Mouse (Mus musculus) mature B cell (primary cell): ENCODE data around the gene Olfr805.

Source experiments
- in situ Hi-C: fragments of 300-500 bp; cut with MboI; formaldehyde crosslinking; loops from 2 replicates; pipeline ENCODE4 v1.14.3; 2019

The Olfr805 gene

GRCm38 (mm10) chr10:129729275-129729674, at the start of gene Olfr805:
Gene Olfr805, minus strand, starts transcription at chr10:129729375.
- in situ Hi-C loops = no loop called here

- in situ Hi-C loops = no loop called here
Observed at GRCm38 (mm10) chr10:129778123-129778522, 48.9 kb upstream of the Olfr805 start.

GRCm38 (mm10) chr10:129774338-129774737, 45.2 kb upstream of the Olfr805 start, which contains the start of gene Olfr809:
Gene Olfr809, plus strand, starts transcription at chr10:129774638.
- in situ Hi-C loops = no loop called here

GRCm38 (mm10) chr10:129765182-129765581, 36.0 kb upstream of the Olfr805 start, which contains the start of gene Olfr808:
Gene Olfr808, plus strand, starts transcription at chr10:129765482.
- in situ Hi-C loops = no loop called here

GRCm38 (mm10) chr10:129757693-129758092, 28.5 kb upstream of the Olfr805 start, which contains the start of gene Olfr807:
Gene Olfr807, minus strand, starts transcription at chr10:129757793.
- in situ Hi-C loops = no loop called here

- in situ Hi-C loops = no loop called here
Observed at GRCm38 (mm10) chr10:129741821-129742220, 12.6 kb upstream of the Olfr805 start, which contains the start of gene Olfr806. Gene Olfr806, minus strand, starts transcription at chr10:129741921.

- in situ Hi-C loops = no loop called here
Observed at GRCm38 (mm10) chr10:129702910-129703309, 26.3 kb downstream of the Olfr805 start, which contains the start of gene Olfr804. Gene Olfr804, plus strand, starts transcription at chr10:129703210.

- in situ Hi-C loops = no loop called here
Observed at GRCm38 (mm10) chr10:129694186-129694585, 35.0 kb downstream of the Olfr805 start, which contains the start of gene Olfr803. Gene Olfr803, minus strand, starts transcription at chr10:129694286.

GRCm38 (mm10) chr10:129688069-129688468, 41.1 kb downstream of the Olfr805 start, which contains the start of gene Olfr802:
Gene Olfr802, minus strand, starts transcription at chr10:129688169.
- in situ Hi-C loops = no loop called here

- in situ Hi-C loops = no loop called here
Observed at GRCm38 (mm10) chr10:129673765-129674164, 55.4 kb downstream of the Olfr805 start, which contains the start of gene Olfr801. Gene Olfr801, minus strand, starts transcription at chr10:129673865.
